Mouse (Mus musculus) lung, postnatal 0 days (tissue): ENCODE data around the gene Naa38. TPM values are rescaled to one million over a fixed set of nuclear protein-coding genes. Genes with fewer than 3 reads are reported as not detected.

Experiments used
- ATAC-seq: fragments of 200-750 bp; cut with Nextera tagmentation; 2 replicates; pipeline ENCODE4 v1.8.0; 2017; ENCODE audit warnings: moderate library complexity
- DNase-seq: peaks from one replicate; pipeline ENCODE4 v3.0.0-alpha.2; 2016; ENCODE audit warnings: low spot score
- H3K27ac ChIP-seq: fragments of 300-500 bp; sonication (generic); 2 replicates; pipeline ENCODE4 v1.5.1; 2014; ENCODE audit warnings: antibody characterized with exemption, mild to moderate bottlenecking, low read length, mixed read lengths
- H3K27me3 ChIP-seq: fragments of 300-500 bp; sonication (generic); replicated peaks from 2 replicates; pipeline ENCODE4 v1.6.1; 2014; ENCODE audit warnings: low read length, mixed read lengths; ENCODE audit not compliant: insufficient read depth
- H3K36me3 ChIP-seq: fragments of 300-500 bp; sonication (generic); 2 replicates; pipeline ENCODE4 v1.6.1; 2014; ENCODE audit warnings: low read length, mixed read lengths; ENCODE audit not compliant: insufficient read depth
- H3K4me1 ChIP-seq: fragments of 300-500 bp; sonication (generic); 2 replicates; pipeline ENCODE4 v1.6.1; 2014; ENCODE audit warnings: antibody characterized with exemption, low read depth, low read length, mixed read lengths; ENCODE audit not compliant: insufficient read depth
- H3K4me2 ChIP-seq: fragments of 300-500 bp; sonication (generic); replicated peaks from 2 replicates; pipeline ENCODE4 v1.6.1; 2014; ENCODE audit warnings: low read depth, mild to moderate bottlenecking, low read length, moderate library complexity, mixed read lengths
- H3K4me3 ChIP-seq: fragments of 300-500 bp; sonication (generic); 2 replicates; pipeline ENCODE4 v1.5.1; 2014; ENCODE audit warnings: low read depth, low read length
- H3K9ac ChIP-seq: fragments of 300-500 bp; sonication (generic); replicated peaks from 2 replicates; pipeline ENCODE4 v1.6.1; 2014; ENCODE audit warnings: low read depth, mild to moderate bottlenecking
- H3K9me3 ChIP-seq: fragments of 300-500 bp; sonication (generic); 2 replicates; pipeline ENCODE4 v1.6.1; 2016; ENCODE audit warnings: low read length, mixed read lengths
- CTCF ChIP-seq: IDR thresholded peaks from 2 replicates; pipeline ENCODE4 v1.5.1; 2016; ENCODE audit warnings: antibody characterized with exemption, mild to moderate bottlenecking
- EP300 ChIP-seq: IDR thresholded peaks from 2 replicates; pipeline ENCODE4 v1.6.1; 2016; ENCODE audit warnings: antibody characterized with exemption, mild to moderate bottlenecking, control low read depth
- WGBS: fragments of 180-500 bp; shearing (Covaris S2); extraction: QIAGEN DNeasy Blood & Tissue Kit; methylation state at CpG from one replicate; pipeline ENCODE4 v1.1.7; 2014; 5-methylcytosine and 5-hydroxymethylcytosine counted together
- polyA plus RNA-seq: library from polyadenylated mRNA; unstranded; fragments of >200 nt; fragmentation: Nextera tagmentation; extraction: Ambion mirVana; gene quantifications from 2 replicates; pipeline ENCODE4 v1.2.1, GENCODE M21; 2015

The Naa38 gene
- polyA plus RNA-seq, 1 experiment from 2014 or later, result 142 TPM

DNA sequence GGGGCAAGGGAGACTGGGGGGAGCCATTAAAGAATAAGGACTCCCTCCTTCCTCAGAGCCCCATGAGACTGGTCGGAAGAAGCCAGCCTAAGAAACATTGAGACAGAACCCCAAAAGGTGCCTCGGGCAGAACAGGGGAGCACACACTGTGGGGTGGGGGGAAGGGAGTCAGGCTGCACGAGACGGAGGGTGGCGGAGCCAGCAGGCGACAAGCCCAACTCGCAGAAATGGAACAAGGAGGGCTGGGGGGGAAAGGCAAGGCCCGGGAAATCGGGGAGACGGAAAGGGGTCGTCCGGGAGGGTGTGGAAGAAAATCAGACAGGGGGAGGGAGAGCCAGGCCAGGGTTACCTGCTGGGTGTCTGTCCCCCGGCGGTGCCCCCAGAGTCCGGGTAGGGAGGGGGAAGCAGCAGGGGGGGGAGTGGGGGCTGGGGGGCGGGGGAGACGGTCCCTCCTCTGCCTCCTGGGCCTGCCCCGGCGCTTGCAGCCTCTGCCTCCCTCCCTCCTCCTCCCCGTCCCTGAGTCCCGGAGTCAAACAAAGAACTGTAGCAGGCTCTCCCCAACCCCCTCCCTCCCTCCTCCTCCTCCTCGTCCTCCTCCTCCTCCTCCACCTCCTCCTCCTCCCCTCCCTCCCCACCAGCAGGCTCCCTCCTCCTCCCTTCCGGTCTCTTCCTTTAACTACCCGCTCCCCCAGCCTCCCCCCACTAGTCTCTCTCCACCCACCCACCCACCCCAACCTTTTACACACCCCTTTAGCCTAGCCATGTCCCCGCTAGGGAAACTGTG, 20.6 kb downstream of the Naa38 start:
- DNase-seq (peak; percentile 85), ATAC-seq (no peak)
- peak overlapping the region; percentile 51 for H3K4me3 ChIP-seq
- H3K27me3 ChIP-seq, result no peaks in the 10 kb centered on the region
- peak overlapping the region; percentile 96 for H3K4me2 ChIP-seq
- TF ChIP-seq CTCF (no peak), EP300 (no peak)
- WGBS, result under 1% methylated on average over 11 of the region's 25 CpGs
- no peaks in the 10 kb centered on the region for H3K9me3 ChIP-seq
- H3K9ac ChIP-seq, result peak overlapping the region; percentile 56
- no peaks in the 10 kb centered on the region for H3K36me3 ChIP-seq
- H3K4me1 ChIP-seq, result peaks cover 32% of the 10 kb centered on the region
- peak overlapping the region; percentile 98 for H3K27ac ChIP-seq

DNA sequence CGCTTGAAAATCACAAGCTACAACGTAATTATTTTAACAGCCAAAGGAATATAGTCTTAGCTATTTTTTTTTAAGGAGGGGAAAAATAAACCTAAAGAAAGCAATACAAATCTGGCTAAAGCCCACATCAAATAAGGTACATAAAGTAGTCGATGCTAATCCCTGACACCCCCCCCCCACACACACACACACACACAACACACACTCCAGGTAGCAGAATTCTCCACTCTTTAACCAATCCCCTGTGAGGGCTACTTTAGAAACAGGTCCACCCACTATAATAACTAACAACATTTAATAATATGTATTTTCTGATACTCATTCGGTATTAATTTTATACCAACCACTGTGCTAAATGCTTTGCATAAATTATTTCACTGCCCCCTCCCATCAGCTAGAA, 21.2 kb downstream of the Naa38 start:
- H3K4me3 ChIP-seq, result peak overlapping the region; percentile 51
- H3K9ac ChIP-seq, result no peak overlapping the region
- H3K36me3 ChIP-seq, result no peaks in the 10 kb centered on the region
- TF ChIP-seq EP300 (no peak), CTCF (no peak)
- H3K27me3 ChIP-seq, result no peaks in the 10 kb centered on the region
- WGBS, result 3% methylated on average over 4 of the region's 4 CpGs
- H3K9me3 ChIP-seq, result no peaks in the 10 kb centered on the region
- peak overlapping the region; percentile 96 for H3K4me2 ChIP-seq
- ATAC-seq (no peak), DNase-seq (peak; percentile 8)
- peak overlapping the region; percentile 98 for H3K27ac ChIP-seq
- peaks cover 32% of the 10 kb centered on the region for H3K4me1 ChIP-seq

DNA sequence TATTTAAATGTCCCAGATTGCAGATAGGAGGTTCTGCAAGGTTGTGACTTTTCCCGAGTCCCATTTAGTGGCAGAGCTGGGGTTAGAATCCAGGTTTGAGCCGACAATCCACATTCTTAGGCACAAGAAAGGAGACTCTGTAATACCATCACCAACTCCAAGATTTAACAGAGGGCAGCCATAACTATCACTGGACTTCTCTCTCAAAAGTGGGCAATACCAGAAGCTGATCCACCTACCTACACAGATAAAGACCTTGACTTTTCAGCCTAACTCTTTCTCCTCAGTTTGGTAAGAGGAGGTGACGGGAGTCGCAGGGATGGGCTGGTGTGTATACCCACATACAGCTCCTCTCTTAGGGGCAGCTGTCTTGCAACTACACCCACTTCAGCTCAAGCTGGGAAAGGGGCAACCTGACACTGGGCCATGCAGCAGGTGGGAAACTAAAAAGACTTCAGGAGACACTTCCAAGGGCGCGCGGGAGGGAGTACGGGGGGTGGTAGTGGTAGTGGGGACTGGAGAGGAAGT, 21.7 kb downstream of the Naa38 start:
- peak overlapping the region; percentile 96 for H3K4me2 ChIP-seq
- peak overlapping the region; percentile 98 for H3K27ac ChIP-seq
- H3K27me3 ChIP-seq, result no peaks in the 10 kb centered on the region
- DNase-seq, result no peak
- 8% methylated on average over 8 of the region's 8 CpGs for WGBS
- H3K4me3 ChIP-seq, result peak overlapping the region; percentile 51
- no peaks in the 10 kb centered on the region for H3K36me3 ChIP-seq
- H3K9me3 ChIP-seq, result no peaks in the 10 kb centered on the region
- TF ChIP-seq CTCF, result no peak
- no peak for TF ChIP-seq EP300
- peak overlapping the region; percentile 32; the same call in 1 of the 2 replicates for H3K9ac ChIP-seq
- ATAC-seq, result no peak
- H3K4me1 ChIP-seq, result peaks cover 30% of the 10 kb centered on the region

- DNase-seq, result peak; percentile 99
- peaks cover 22% of the 10 kb centered on the region for H3K4me1 ChIP-seq
- no peaks in the 10 kb centered on the region for H3K27me3 ChIP-seq
- H3K9me3 ChIP-seq, result no peaks in the 10 kb centered on the region
- peak overlapping the region; percentile 98 for H3K27ac ChIP-seq
- peak overlapping the region; percentile 96 for H3K4me2 ChIP-seq
- ATAC-seq, result peak; percentile 66
- peak overlapping the region; percentile 76 for H3K9ac ChIP-seq
- TF ChIP-seq CTCF, result no peak
- peak; percentile 84 for TF ChIP-seq EP300
- peak overlapping the region; percentile 51 for H3K4me3 ChIP-seq
- WGBS, result under 1% methylated on average over 39 of the region's 39 CpGs
- H3K36me3 ChIP-seq, result no peaks in the 10 kb centered on the region
These were observed 22.4 kb downstream of the Naa38 start for GRCm38 (mm10) chr11:69417449-69418384.

GRCm38 (mm10) chr11:69418481-69419442, 23.5 kb downstream of the Naa38 start:
- H3K4me3 ChIP-seq, result peak overlapping the region; percentile 54
- H3K4me1 ChIP-seq, result peaks cover 18% of the 10 kb centered on the region
- H3K9ac ChIP-seq, result peak overlapping the region; percentile 76
- no peaks in the 10 kb centered on the region for H3K27me3 ChIP-seq
- DNase-seq, result peak; percentile 100
- no peaks in the 10 kb centered on the region for H3K9me3 ChIP-seq
- peak overlapping the region; percentile 96 for H3K4me2 ChIP-seq
- peak; percentile 24 for TF ChIP-seq CTCF
- no peak for TF ChIP-seq EP300
- peak overlapping the region; percentile 98 for H3K27ac ChIP-seq
- H3K36me3 ChIP-seq, result no peaks in the 10 kb centered on the region
- peak; percentile 86 for ATAC-seq
- WGBS, result 1% methylated on average over 44 of the region's 45 CpGs
